Mouse (Mus musculus) olfactory bulb, adult 2 months (tissue): ENCODE data around the gene Hsd11b1.

Source experiments
- CTCF ChIP-seq: fragments of 200-500 bp; IDR thresholded peaks from 2 replicates; pipeline ENCODE4 v1.5.1; 2012; ENCODE audit warnings: low read depth, mild to moderate bottlenecking, low read length, moderate library complexity; ENCODE audit not compliant: insufficient read depth
- POLR2A ChIP-seq: fragments of 200-500 bp; IDR thresholded peaks from 2 replicates; pipeline ENCODE4 v1.6.1; 2012; ENCODE audit warnings: mild to moderate bottlenecking, low read depth, low read length, moderate library complexity; ENCODE audit not compliant: insufficient read depth

DNA sequence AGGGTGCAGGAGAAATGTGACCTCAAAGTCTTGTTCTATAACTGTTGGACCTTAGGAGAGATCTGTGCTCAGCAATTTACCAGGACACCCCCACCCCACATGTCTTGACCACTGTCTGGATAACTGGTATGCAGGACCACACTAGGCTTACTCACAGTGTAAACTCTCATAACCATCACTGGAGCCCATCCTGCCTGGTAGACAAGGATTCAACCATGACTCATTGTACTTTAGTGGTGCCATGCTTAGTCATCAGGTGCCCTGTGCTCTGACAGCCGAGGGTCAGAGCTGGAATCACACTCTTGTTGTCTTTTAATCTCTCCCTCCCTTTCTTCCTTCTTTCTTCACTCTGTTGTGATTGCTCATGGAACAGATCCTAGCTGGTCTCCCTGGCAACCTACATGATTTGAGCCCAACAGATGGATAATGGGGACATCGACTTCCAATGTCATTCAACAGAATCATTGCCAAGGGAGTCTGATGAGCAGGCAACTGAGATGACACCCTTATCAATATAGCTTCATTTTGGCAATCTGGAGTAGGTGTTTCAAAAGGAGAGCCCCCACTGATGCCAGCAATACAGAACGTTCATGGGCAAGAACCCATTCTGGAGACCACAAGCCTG, 34.4 kb upstream of the Hsd11b1 start:
- TF ChIP-seq CTCF (no peak), POLR2A (no peak)
